Mouse (Mus musculus) adrenal gland, postnatal 4 days (tissue): ENCODE results near the gene Rbm17. TPM values are rescaled to one million over a fixed set of nuclear protein-coding genes. Genes with fewer than 3 reads are reported as not detected.
A peak's percentile ranks its signal among the peaks of the same experiment; 100 is the strongest.
"Not testable (repeated sequence)": the region's sequence is repeated elsewhere in the genome, so short reads cannot be mapped to it uniquely, and the experiment has no call there.

ENCODE experiments used
- DNase-seq, 2 experiments: peaks; one replicate each; pipeline ENCODE4 v3.0.0; 2021 to 2022; ENCODE audit warnings: low spot score in 2 of 2, mixed read lengths in 2 of 2
- long read RNA-seq, 2 experiments: library from polyadenylated mRNA; stranded (forward); transcript quantifications; one replicate each; pipeline ENCODE4 v2.0.0; 2021
- total RNA-seq, 2 experiments: library from RNA; stranded (reverse); gene quantifications; 2 replicates each; pipeline ENCODE4 v1.2.3; 2021

Rbm17 gene
- total RNA-seq, result 100 to 1,000 TPM; 136 to 154 TPM
- long read RNA-seq, experiment 1, transcript Rbm17-201 (12 exons, 1,599 nt), result major isoform, 57 of 91 reads
- long read RNA-seq, experiment 1, partial matches to known transcripts, result 22 of 91 reads
- long read RNA-seq, experiment 1, other reads (novel, unspliced or antisense), result 10 of 91 reads
- long read RNA-seq, experiment 2, transcript Rbm17-201 (12 exons, 1,599 nt), result major isoform, 96 of 140 reads
- long read RNA-seq, experiment 2, partial matches to known transcripts, result 22 of 140 reads
- long read RNA-seq, experiment 2, other reads (novel, unspliced or antisense), result 19 of 140 reads

DNA sequence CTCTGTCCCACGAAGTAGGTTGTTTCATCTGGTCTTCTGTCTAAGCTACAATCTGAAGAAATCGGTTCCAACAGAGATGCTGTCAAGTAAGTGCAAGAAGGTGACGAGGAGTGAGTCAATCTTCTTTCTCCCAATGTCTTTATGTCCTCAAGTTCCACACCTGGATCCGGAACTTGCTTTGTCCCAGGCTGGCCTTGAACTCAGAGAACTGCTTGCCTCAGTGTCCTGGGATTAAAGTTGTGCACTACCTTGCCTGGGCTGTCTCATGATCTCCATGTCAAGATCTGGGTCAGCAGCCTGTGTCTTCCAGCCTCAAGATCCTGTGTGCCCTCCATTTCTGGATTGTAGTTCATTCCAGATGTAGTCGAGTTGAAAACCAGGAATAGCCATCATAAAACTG lies at the start of gene Rbm17:
Rbm17 (minus strand) TSS at position 101 of the 400 bp plus-strand sequence.
- no peak for DNase-seq

GRCm38 (mm10) chr2:11653330-11653729 lies 49.4 kb upstream of the Rbm17 start:
- no peak for DNase-seq

- no peak for DNase-seq
Observed at GRCm38 (mm10) chr2:11652780-11653179, 48.8 kb upstream of the Rbm17 start.

- DNase-seq, result no peak
Observed at GRCm38 (mm10) chr2:11652196-11652595, 48.2 kb upstream of the Rbm17 start.

- no peak for DNase-seq
Observed at GRCm38 (mm10) chr2:11651476-11651875, 47.5 kb upstream of the Rbm17 start.

DNA sequence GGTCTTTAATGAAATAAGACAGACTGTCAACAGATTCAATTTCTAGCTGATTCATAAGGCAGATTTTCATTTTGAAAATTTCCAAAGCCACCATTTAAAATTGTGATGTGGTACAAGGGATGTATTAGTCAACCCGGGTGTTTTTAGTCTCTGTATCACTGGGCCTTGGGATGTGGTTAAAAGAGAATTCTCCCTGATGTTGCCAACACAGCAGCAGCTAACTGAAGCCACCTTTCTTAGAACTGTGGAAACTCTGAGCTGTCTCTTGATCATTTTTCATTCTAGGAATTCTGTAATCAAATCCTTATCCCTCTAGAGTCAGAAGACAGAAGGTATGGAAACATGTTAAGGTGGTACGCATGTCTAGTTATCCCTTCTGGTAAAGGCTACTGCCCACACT lies 41.3 kb upstream of the Rbm17 start:
- no peak for DNase-seq

- DNase-seq, result no peak
Observed at GRCm38 (mm10) chr2:11644057-11644456, 40.1 kb upstream of the Rbm17 start.

- DNase-seq, result no peak
Observed at GRCm38 (mm10) chr2:11642451-11642941, 38.5 kb upstream of the Rbm17 start, which contains the start of gene Il2ra. Gene Il2ra (plus strand): TSS chr2:11642807.

DNA sequence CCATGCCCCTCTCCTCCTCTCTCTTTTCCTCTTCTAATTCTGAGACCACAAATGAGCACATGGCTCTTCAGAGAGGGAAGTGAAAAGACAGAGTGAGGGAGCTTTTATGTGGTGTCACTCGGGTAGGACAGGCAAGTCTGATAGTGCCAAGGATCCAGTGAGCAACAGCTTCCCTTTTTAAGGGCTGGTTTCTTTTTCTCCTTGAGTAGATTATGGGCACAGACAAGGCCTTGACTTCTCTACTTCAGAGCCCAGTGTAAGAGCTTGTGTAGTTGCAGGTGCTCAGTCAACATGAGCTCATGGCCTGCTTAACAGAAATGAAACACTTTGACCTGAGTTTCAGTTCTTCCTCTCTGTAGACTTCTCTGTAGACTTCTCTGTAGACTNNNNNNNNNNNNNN lies 33.2 kb upstream of the Rbm17 start:
- DNase-seq, result no peak

- DNase-seq, result no peak
Observed at GRCm38 (mm10) chr2:11636138-11636480, 32.2 kb upstream of the Rbm17 start.

GRCm38 (mm10) chr2:11635471-11636137 lies 31.7 kb upstream of the Rbm17 start:
- no peak for DNase-seq

DNA sequence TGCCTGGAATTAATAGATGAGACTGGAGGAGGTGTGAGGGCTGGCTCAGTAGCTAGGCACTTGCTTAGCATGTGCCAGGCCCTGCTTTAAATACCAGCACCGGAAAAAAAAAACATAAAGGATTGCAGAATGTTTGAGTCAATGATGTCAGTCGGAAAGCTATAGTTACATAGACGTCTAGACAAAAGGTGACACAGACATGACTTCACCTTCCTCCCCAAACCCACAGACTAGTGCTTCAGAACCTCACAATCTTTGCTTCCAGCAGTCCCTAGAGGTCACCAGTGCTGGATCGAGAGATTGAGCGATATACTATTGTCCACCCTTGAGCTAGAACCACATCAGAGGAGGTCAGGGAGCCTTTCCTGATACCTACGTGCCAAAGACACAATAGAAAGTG lies 31.1 kb upstream of the Rbm17 start:
- no peak for DNase-seq

- no peak for DNase-seq
Observed at GRCm38 (mm10) chr2:11625890-11626289, 21.9 kb upstream of the Rbm17 start, which contains the start of gene Gm17490. Gene Gm17490 (minus strand): TSS chr2:11626264.

DNA sequence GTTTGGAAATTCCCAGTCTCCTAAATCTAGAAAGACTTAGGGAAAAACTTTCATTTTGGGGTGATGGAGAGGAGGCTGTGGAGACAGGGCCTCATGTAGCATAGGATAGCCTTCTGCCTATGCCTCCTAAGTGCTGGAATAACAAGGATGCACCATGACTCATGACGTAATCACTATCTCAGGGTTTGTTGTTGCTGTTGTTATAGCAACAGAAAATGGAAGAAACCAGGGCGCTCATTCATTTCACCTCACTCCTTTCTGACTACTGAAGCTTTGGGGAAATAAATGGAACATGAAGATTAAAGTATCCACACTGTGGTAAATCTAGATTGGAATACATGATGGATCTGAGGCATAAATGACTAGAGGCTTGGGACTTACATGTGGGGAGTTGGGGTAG lies 19.8 kb upstream of the Rbm17 start:
- DNase-seq, result no peak

GRCm38 (mm10) chr2:11623173-11623572 lies 19.2 kb upstream of the Rbm17 start:
- DNase-seq, result no peak

GRCm38 (mm10) chr2:11619598-11619997 lies 15.6 kb upstream of the Rbm17 start:
- DNase-seq, result no peak

DNA sequence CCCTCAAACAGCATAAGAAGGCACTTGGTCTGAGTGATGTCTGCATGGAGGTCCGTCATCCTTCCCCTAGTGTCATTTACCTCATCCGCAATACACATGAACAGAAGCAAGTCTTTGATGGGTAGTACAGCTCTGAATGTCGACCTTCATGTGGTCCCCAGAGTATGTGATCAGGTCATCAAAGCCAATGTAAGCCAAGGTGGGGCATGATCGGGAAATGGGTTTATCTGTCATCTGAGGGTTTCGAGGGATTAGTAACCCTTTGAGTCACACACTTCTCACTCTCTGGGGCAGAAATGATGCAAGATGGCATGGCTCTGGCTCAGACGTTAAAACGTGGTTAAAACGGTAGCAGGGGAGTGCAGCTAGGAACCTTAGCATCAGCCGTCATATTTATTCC lies 12.9 kb upstream of the Rbm17 start:
- DNase-seq, result no peak

- not testable (repeated sequence) for DNase-seq
Observed at GRCm38 (mm10) chr2:11612939-11613338, 9.0 kb upstream of the Rbm17 start.

DNA sequence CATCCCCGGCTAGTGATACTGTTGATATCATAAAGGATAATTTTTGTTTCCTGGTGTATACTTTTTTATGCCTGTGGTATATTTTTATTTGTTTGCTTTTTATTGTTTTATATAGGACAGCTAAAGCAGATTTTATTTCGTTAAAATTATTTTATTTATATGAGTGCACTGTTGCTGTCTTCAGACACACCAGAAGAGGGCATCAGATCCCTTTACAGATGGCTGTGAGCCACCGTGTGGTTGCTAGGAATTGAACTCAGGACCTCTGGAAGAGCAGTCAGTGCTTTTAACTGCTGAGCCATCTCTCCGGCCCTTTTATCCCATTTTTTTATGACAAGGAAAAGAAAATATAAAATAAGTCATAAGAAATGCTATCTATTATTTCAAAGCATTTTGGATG lies 2.8 kb upstream of the Rbm17 start:
- DNase-seq, result not testable (repeated sequence)

DNA sequence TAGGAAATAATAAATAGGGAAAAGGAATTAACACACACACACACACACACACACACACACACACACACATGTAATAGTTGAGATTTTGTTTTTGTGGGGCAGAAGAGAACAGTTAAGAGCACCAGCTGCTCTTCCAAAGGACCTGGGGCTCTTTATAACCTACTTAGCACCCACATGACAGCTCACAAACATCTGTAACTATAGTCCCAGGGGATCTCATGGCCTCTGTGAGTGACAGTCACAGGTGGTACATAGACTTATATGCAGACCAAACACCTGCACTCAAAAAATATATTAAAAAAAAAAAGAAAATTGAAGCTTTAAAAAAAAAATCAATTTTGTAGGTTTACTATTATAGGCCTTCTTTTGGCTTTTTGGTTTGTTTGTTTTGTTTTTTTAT lies 958 bp upstream of the Rbm17 start:
- DNase-seq, result no peak

GRCm38 (mm10) chr2:11602506-11603489 lies 1.2 kb downstream of the Rbm17 start:
- DNase-seq, result peak; percentile 88 to 93
